ENCODE assay signal across 8 mouse cellular contexts in genomic region chr12:65036892-65037545, GRCm38 (mm10). TPM values are rescaled to one million over a fixed set of nuclear protein-coding genes. Genes with fewer than 3 reads are reported as not detected.
DNase-seq lines count a peak whose midpoint lies in the region; ATAC-seq lines count a peak whose summit lies in the region.

No protein-coding gene starts in this region.

- intact Hi-C loops in gastrocnemius, postnatal 14 days (cut with DNase I; ENCODE audit: low total_unique reads), result loop anchor here (5.0 kb wide), 1 partner anchor 40 kb away; the partner anchor contains the start of gene Fancm

- 12% methylated on average over 18 of the region's 18 CpGs for WGBS in embryonic facial prominence, embryonic 15.5 days
- WGBS in limb, embryonic 11.5 days, result 24% methylated on average over 18 of the region's 18 CpGs
- WGBS in neural tube, embryonic 15.5 days, result 15% methylated on average over 18 of the region's 18 CpGs

- peak; percentile 7 for ATAC-seq in CD4-positive, CD25-positive, alpha-beta regulatory T cell, adult 4 months
- no peak for ATAC-seq in embryonic facial prominence, embryonic 15.5 days (ENCODE audit: insufficient number of reproducible peaks, low FRiP score, low TSS enrichment, low read depth)
- ATAC-seq in limb, embryonic 11.5 days (ENCODE audit: insufficient number of reproducible peaks, low FRiP score, low TSS enrichment, low read depth), result no peak
- ATAC-seq in neural tube, embryonic 15.5 days (ENCODE audit: low FRiP score), result peak; percentile 30; the same call in 1 of the 2 replicates

- DNase-seq in gastrocnemius, postnatal 14 days, result peak; percentile 8
- no peak for DNase-seq in gastrocnemius, postnatal 4 days (ENCODE audit: low spot score in 2 of 2)
- no peak for DNase-seq in limb, embryonic 11.5 days (ENCODE audit: low spot score)
- no peak for DNase-seq in urinary bladder, postnatal 4 days (ENCODE audit: low spot score in 2 of 2)
- DNase-seq in right cerebral cortex, postnatal 36 days (ENCODE audit: low spot score in 2 of 2), result no peak

- H3K9ac ChIP-seq in embryonic facial prominence, embryonic 15.5 days, result peak overlapping the region; percentile 97; the same call in 1 of the 2 replicates
- H3K9ac ChIP-seq in limb, embryonic 11.5 days (ENCODE audit: low read length), result peak overlapping the region; percentile 94
- H3K9ac ChIP-seq in neural tube, embryonic 15.5 days (replicated peaks), result peak overlapping the region; percentile 87

- peak overlapping the region; percentile 65 for H3K4me2 ChIP-seq in embryonic facial prominence, embryonic 15.5 days (replicated peaks)
- peak overlapping the region; percentile 58 for H3K4me2 ChIP-seq in limb, embryonic 11.5 days (ENCODE audit: low read depth, severe bottlenecking)
- H3K4me2 ChIP-seq in neural tube, embryonic 15.5 days, result peak overlapping the region; percentile 64

- H3K36me3 ChIP-seq in embryonic facial prominence, embryonic 15.5 days, result no peaks in the 10 kb centered on the region
- no peaks in the 10 kb centered on the region for H3K36me3 ChIP-seq in limb, embryonic 11.5 days (ENCODE audit: control insufficient read depth, insufficient read depth, low read length)
- no peaks in the 10 kb centered on the region for H3K36me3 ChIP-seq in neural tube, embryonic 15.5 days

- H3K9me3 ChIP-seq in embryonic facial prominence, embryonic 15.5 days (replicated peaks), result no peaks in the 10 kb centered on the region
- no peaks in the 10 kb centered on the region for H3K9me3 ChIP-seq in limb, embryonic 11.5 days (ENCODE audit: control insufficient read depth, low read length)
- no peaks in the 10 kb centered on the region for H3K9me3 ChIP-seq in neural tube, embryonic 15.5 days (replicated peaks)

- H3K4me1 ChIP-seq in embryonic facial prominence, embryonic 15.5 days, result peaks cover 20% of the 10 kb centered on the region
- H3K4me1 ChIP-seq in limb, embryonic 11.5 days (ENCODE audit: control insufficient read depth, insufficient read depth, low read length), result 0 out of 2 replicates have a peak, but pooled peaks cover 6% of the 10 kb centered on the region
- H3K4me1 ChIP-seq in neural tube, embryonic 15.5 days, result peaks cover 20% of the 10 kb centered on the region

- 0 out of 2 replicates have a peak overlapping the region, but pooled peaks have one; percentile 87 for H3K27ac ChIP-seq in embryonic facial prominence, embryonic 15.5 days (replicated peaks)
- no peak overlapping the region for H3K27ac ChIP-seq in limb, embryonic 11.5 days (replicated peaks; ENCODE audit: low read depth, low read length)
- H3K27ac ChIP-seq in neural tube, embryonic 15.5 days (replicated peaks), result no peak overlapping the region

- peak overlapping the region; percentile 94 for H3K4me3 ChIP-seq in embryonic facial prominence, embryonic 15.5 days (replicated peaks)
- peak overlapping the region; percentile 85 for H3K4me3 ChIP-seq in limb, embryonic 11.5 days (ENCODE audit: low read depth, low read length)
- peak overlapping the region; percentile 97 for H3K4me3 ChIP-seq in neural tube, embryonic 15.5 days (replicated peaks)

- H3K27me3 ChIP-seq in embryonic facial prominence, embryonic 15.5 days, result no peaks in the 10 kb centered on the region
- H3K27me3 ChIP-seq in limb, embryonic 11.5 days (ENCODE audit: control insufficient read depth, insufficient read depth, low read length), result no peaks in the 10 kb centered on the region
- H3K27me3 ChIP-seq in neural tube, embryonic 15.5 days (replicated peaks), result no peaks in the 10 kb centered on the region

RNA-seq across cellular contexts. Expression of gene Prpf39, which starts 0.9 kb away (rescaled TPM):
- total RNA-seq in gastrocnemius, postnatal 14 days (2021), result 10 to 100 TPM; 11.1 to 13.5 TPM
- 10 to 100 TPM; 28.6 to 36.0 TPM for total RNA-seq in gastrocnemius, postnatal 4 days (2021)
- 100 to 1,000 TPM in 1 of 2 experiments, 10 to 100 TPM in 1; 99.3 to 103 TPM for polyA plus RNA-seq in CD4-positive, CD25-positive, alpha-beta regulatory T cell, adult 4 months (2017; shearing (Covaris generic))
- polyA plus RNA-seq in embryonic facial prominence, embryonic 15.5 days (2015; fragmentation: Nextera tagmentation; extraction: Ambion mirVana), result 55.3 and 56.2 TPM in 2 replicates
- 74.4 and 79.0 TPM in 2 replicates for polyA plus RNA-seq in limb, embryonic 11.5 days (2014; fragmentation: Nextera tagmentation; extraction: Ambion mirVana)
- polyA plus RNA-seq in neural tube, embryonic 15.5 days (2015; fragmentation: Nextera tagmentation; extraction: Ambion mirVana), result 46.4 and 47.1 TPM in 2 replicates

RNA-seq across cellular contexts. Expression of gene Fkbp3, which starts 36.8 kb away (rescaled TPM):
- 100 to 1,000 TPM; 197 TPM for total RNA-seq in gastrocnemius, postnatal 14 days (2021)
- total RNA-seq in gastrocnemius, postnatal 4 days (2021), result 100 to 1,000 TPM; 223 to 228 TPM
- 100 to 1,000 TPM; 267 to 332 TPM for polyA plus RNA-seq in CD4-positive, CD25-positive, alpha-beta regulatory T cell, adult 4 months (2017; shearing (Covaris generic))
- 363 and 402 TPM in 2 replicates for polyA plus RNA-seq in embryonic facial prominence, embryonic 15.5 days (2015; fragmentation: Nextera tagmentation; extraction: Ambion mirVana)
- polyA plus RNA-seq in limb, embryonic 11.5 days (2014; fragmentation: Nextera tagmentation; extraction: Ambion mirVana), result 627 and 648 TPM in 2 replicates
- 439 and 458 TPM in 2 replicates for polyA plus RNA-seq in neural tube, embryonic 15.5 days (2015; fragmentation: Nextera tagmentation; extraction: Ambion mirVana)

RNA-seq across cellular contexts. Expression of gene Fancm, which starts 38.4 kb away (rescaled TPM):
- 1 to 10 TPM; 2.1 to 2.6 TPM for total RNA-seq in gastrocnemius, postnatal 14 days (2021)
- total RNA-seq in gastrocnemius, postnatal 4 days (2021), result 10 to 100 TPM in 1 of 2 experiments, 1 to 10 TPM in 1; 9.1 to 10.1 TPM
- 1 to 10 TPM; 3.6 to 6.6 TPM for polyA plus RNA-seq in CD4-positive, CD25-positive, alpha-beta regulatory T cell, adult 4 months (2017; shearing (Covaris generic))
- polyA plus RNA-seq in embryonic facial prominence, embryonic 15.5 days (2015; fragmentation: Nextera tagmentation; extraction: Ambion mirVana), result 5.9 and 7.7 TPM in 2 replicates
- 18.0 and 18.6 TPM in 2 replicates for polyA plus RNA-seq in limb, embryonic 11.5 days (2014; fragmentation: Nextera tagmentation; extraction: Ambion mirVana)
- polyA plus RNA-seq in neural tube, embryonic 15.5 days (2015; fragmentation: Nextera tagmentation; extraction: Ambion mirVana), result 8.1 TPM in 2 replicates

Comparison
In these comparisons a context has a peak if more than half of its experiments do, and no peak if none do; other contexts are left out.
1. ATAC-seq: peak in CD4-positive, CD25-positive, alpha-beta regulatory T cell, adult 4 months (single experiment) and neural tube, embryonic 15.5 days (single experiment); none in embryonic facial prominence, embryonic 15.5 days (single experiment) and limb, embryonic 11.5 days (single experiment).
2. Peak in every context shown above with its lines, with median percentiles within 50 percentile points of each other: H3K4me2 ChIP-seq, H3K4me3 ChIP-seq and H3K9ac ChIP-seq.